Mouse (Mus musculus) ZHBTc4 (cell line): ENCODE results near the gene Gtpbp4.
A peak's percentile ranks its signal among the peaks of the same experiment; 100 is the strongest.
"Not testable (repeated sequence)": the region's sequence is repeated elsewhere in the genome, so short reads cannot be mapped to it uniquely, and the experiment has no call there.

Experiments used
- DNase-seq: peaks from one replicate; pipeline ENCODE4 v3.0.0-alpha.2; 2011; ENCODE audit warnings: low read depth, low spot score

Gtpbp4 gene

GRCm38 (mm10) chr13:8995990-8996786 lies at the start of gene Gtpbp4:
Gtpbp4 (minus strand) TSS chr13:8996083.
- peak; percentile 99 for DNase-seq

- DNase-seq: peak; percentile 45
Observed at GRCm38 (mm10) chr13:9044731-9045130, 48.8 kb upstream of the Gtpbp4 start.

- no peak for DNase-seq
Observed at GRCm38 (mm10) chr13:9043289-9044049, 47.6 kb upstream of the Gtpbp4 start.

GRCm38 (mm10) chr13:9040626-9041025 lies 44.7 kb upstream of the Gtpbp4 start:
- no peak for DNase-seq

GRCm38 (mm10) chr13:9031996-9032661 lies 36.2 kb upstream of the Gtpbp4 start:
- no peak for DNase-seq

GRCm38 (mm10) chr13:9030364-9030763 lies 34.5 kb upstream of the Gtpbp4 start:
- DNase-seq: no peak

- no peak for DNase-seq
Observed at GRCm38 (mm10) chr13:9027251-9027650, 31.4 kb upstream of the Gtpbp4 start.

- no peak for DNase-seq
Observed at GRCm38 (mm10) chr13:9022623-9023022, 26.7 kb upstream of the Gtpbp4 start.

GRCm38 (mm10) chr13:9021556-9021955 lies 25.7 kb upstream of the Gtpbp4 start:
- DNase-seq: no peak

GRCm38 (mm10) chr13:9019713-9020112 lies 23.8 kb upstream of the Gtpbp4 start:
- DNase-seq: no peak

GRCm38 (mm10) chr13:9018974-9019587 lies 23.2 kb upstream of the Gtpbp4 start:
- DNase-seq: no peak

GRCm38 (mm10) chr13:9017190-9017589 lies 21.3 kb upstream of the Gtpbp4 start:
- DNase-seq: peak; percentile 93

- peak; percentile 27 for DNase-seq
Observed at GRCm38 (mm10) chr13:9014431-9014830, 18.5 kb upstream of the Gtpbp4 start.

- peak; percentile 58 for DNase-seq
Observed at GRCm38 (mm10) chr13:9013483-9013882, 17.6 kb upstream of the Gtpbp4 start.

- peak; percentile 97 for DNase-seq
Observed at GRCm38 (mm10) chr13:9011596-9012350, 15.9 kb upstream of the Gtpbp4 start.

- no peak for DNase-seq
Observed at GRCm38 (mm10) chr13:9003306-9003705, 7.4 kb upstream of the Gtpbp4 start.

- DNase-seq: no peak
Observed at GRCm38 (mm10) chr13:8999464-8999863, 3.6 kb upstream of the Gtpbp4 start.

- DNase-seq: not testable (repeated sequence)
Observed at GRCm38 (mm10) chr13:8997221-8997620, 1.3 kb upstream of the Gtpbp4 start.

- peak; percentile 78 for DNase-seq
Observed at GRCm38 (mm10) chr13:8995159-8995989, 509 bp downstream of the Gtpbp4 start.

- DNase-seq: peak; percentile 77
Observed at GRCm38 (mm10) chr13:8992231-8992630, 3.7 kb downstream of the Gtpbp4 start.
